Mouse (Mus musculus) olfactory bulb, adult 2 months (tissue): ENCODE results near the gene Ttc32. TPM values are rescaled to one million over a fixed set of nuclear protein-coding genes. Genes with fewer than 3 reads are reported as not detected.
"Not testable (repeated sequence)": the region's sequence is repeated elsewhere in the genome, so short reads cannot be mapped to it uniquely, and the experiment has no call there.

ENCODE experiments used
- H3K27ac ChIP-seq: fragments of 200-500 bp; 2 replicates; pipeline ENCODE4 v1.5.1; 2012; ENCODE audit warnings: low read depth, low read length; ENCODE audit not compliant: insufficient read depth
- H3K4me1 ChIP-seq: fragments of 200-500 bp; 2 replicates; pipeline ENCODE4 v1.6.1; 2012; ENCODE audit warnings: low read length; ENCODE audit not compliant: control insufficient read depth, insufficient read depth
- H3K4me3 ChIP-seq: fragments of 200-500 bp; 2 replicates; pipeline ENCODE4 v1.5.1; 2012; ENCODE audit warnings: mild to moderate bottlenecking, low read depth, low read length, moderate library complexity; ENCODE audit not compliant: insufficient read depth
- CTCF ChIP-seq: fragments of 200-500 bp; IDR thresholded peaks from 2 replicates; pipeline ENCODE4 v1.5.1; 2012; ENCODE audit warnings: low read depth, mild to moderate bottlenecking, low read length, moderate library complexity; ENCODE audit not compliant: insufficient read depth
- POLR2A ChIP-seq: fragments of 200-500 bp; IDR thresholded peaks from 2 replicates; pipeline ENCODE4 v1.6.1; 2012; ENCODE audit warnings: mild to moderate bottlenecking, low read depth, low read length, moderate library complexity; ENCODE audit not compliant: insufficient read depth
- WGBS: fragments of 180-500 bp; shearing (Covaris S2); methylation state at CpG from one replicate; pipeline ENCODE4 v1.1.7; 2018; 5-methylcytosine and 5-hydroxymethylcytosine counted together
- polyA plus RNA-seq: library from polyadenylated mRNA; stranded (reverse); fragments of >200 nt; gene quantifications from 2 replicates; pipeline ENCODE4 v1.2.4, GENCODE M21; 2012; ENCODE audit warnings: low replicate concordance; ENCODE audit not compliant: missing spikeins, insufficient read depth, insufficient read length

Ttc32 gene
- polyA plus RNA-seq, 1 experiment: not detected

GRCm38 (mm10) chr12:9020986-9021385 is 8.8 kb upstream of the Ttc32 start:
- Histone ChIP-seq H3K27ac (no peak overlapping the region), H3K4me3 (no peak overlapping the region), H3K4me1 (peaks cover 5% of the 10 kb centered on the region)
- TF ChIP-seq CTCF (no peak), POLR2A (no peak)
- 68% methylated on average over 3 of the region's 3 CpGs for whole genome bisulfite sequencing

GRCm38 (mm10) chr12:9023031-9023430 is 6.8 kb upstream of the Ttc32 start:
- no peak overlapping the region for H3K27ac ChIP-seq
- TF ChIP-seq POLR2A (no peak), CTCF (no peak)
- WGBS: 53% methylated on average over 4 of the region's 4 CpGs
- peaks cover 5% of the 10 kb centered on the region for H3K4me1 ChIP-seq
- no peak overlapping the region for H3K4me3 ChIP-seq

GRCm38 (mm10) chr12:9024071-9024470 is 5.7 kb upstream of the Ttc32 start:
- H3K4me3 ChIP-seq: no peak overlapping the region
- no peak overlapping the region for H3K27ac ChIP-seq
- TF ChIP-seq POLR2A: no peak
- no peak for TF ChIP-seq CTCF
- 95% methylated on average over 14 of the region's 14 CpGs for WGBS
- H3K4me1 ChIP-seq: peaks cover 5% of the 10 kb centered on the region

GRCm38 (mm10) chr12:9024736-9025135 is 5.1 kb upstream of the Ttc32 start:
- Histone ChIP-seq H3K27ac (no peak overlapping the region), H3K4me1 (peaks cover 5% of the 10 kb centered on the region), H3K4me3 (no peak overlapping the region)
- 90% methylated on average over 13 of the region's 13 CpGs for WGBS
- TF ChIP-seq POLR2A (no peak), CTCF (no peak)

GRCm38 (mm10) chr12:9026843-9027242 is 3.0 kb upstream of the Ttc32 start:
- Histone ChIP-seq H3K4me1 (no peaks in the 10 kb centered on the region), H3K4me3 (no peak overlapping the region), H3K27ac (no peak overlapping the region)
- no peak for TF ChIP-seq CTCF
- TF ChIP-seq POLR2A: no peak

GRCm38 (mm10) chr12:9028816-9029215 is 981 bp upstream of the Ttc32 start:
- H3K27ac ChIP-seq, H3K4me3 ChIP-seq, H3K4me1 ChIP-seq: not testable (repeated sequence)
- WGBS: 91% methylated on average over 7 of the region's 7 CpGs

- H3K27ac ChIP-seq: no peak overlapping the region
- TF ChIP-seq CTCF (no peak), POLR2A (no peak)
- no peak overlapping the region for H3K4me3 ChIP-seq
- no peaks in the 10 kb centered on the region; the same call in 1 of the 2 replicates for H3K4me1 ChIP-seq
- WGBS: 35% methylated on average over 4 of the region's 4 CpGs
These were observed 300 bp upstream of the Ttc32 start for GRCm38 (mm10) chr12:9029506-9029887.

GRCm38 (mm10) chr12:9031166-9031565 is 1.4 kb downstream of the Ttc32 start:
- no peaks in the 10 kb centered on the region; the same call in 1 of the 2 replicates for H3K4me1 ChIP-seq
- TF ChIP-seq CTCF (no peak), POLR2A (no peak)
- no peak overlapping the region for H3K27ac ChIP-seq
- no peak overlapping the region for H3K4me3 ChIP-seq
- WGBS: 49% methylated on average over 8 of the region's 8 CpGs

- no peak overlapping the region for H3K27ac ChIP-seq
- TF ChIP-seq CTCF (no peak), POLR2A (no peak)
- no peak overlapping the region for H3K4me3 ChIP-seq
- no peaks in the 10 kb centered on the region; the same call in 1 of the 2 replicates for H3K4me1 ChIP-seq
These were observed 3.3 kb downstream of the Ttc32 start for GRCm38 (mm10) chr12:9033140-9033539.

GRCm38 (mm10) chr12:9036409-9036808 is 6.6 kb downstream of the Ttc32 start:
- TF ChIP-seq POLR2A (no peak), CTCF (no peak)
- Histone ChIP-seq H3K4me3 (no peak overlapping the region), H3K4me1 (no peaks in the 10 kb centered on the region; the same call in 1 of the 2 replicates), H3K27ac (no peak overlapping the region)
- 86% methylated on average over 9 of the region's 9 CpGs for WGBS
